Mouse (Mus musculus) right cerebral cortex, adult 18-20 months (tissue): ENCODE measurements around the gene Pgf.

Source experiments
- DNase-seq: peaks from one replicate; pipeline ENCODE4 v3.0.0; 2022; ENCODE audit warnings: mixed read lengths

Pgf gene

DNA sequence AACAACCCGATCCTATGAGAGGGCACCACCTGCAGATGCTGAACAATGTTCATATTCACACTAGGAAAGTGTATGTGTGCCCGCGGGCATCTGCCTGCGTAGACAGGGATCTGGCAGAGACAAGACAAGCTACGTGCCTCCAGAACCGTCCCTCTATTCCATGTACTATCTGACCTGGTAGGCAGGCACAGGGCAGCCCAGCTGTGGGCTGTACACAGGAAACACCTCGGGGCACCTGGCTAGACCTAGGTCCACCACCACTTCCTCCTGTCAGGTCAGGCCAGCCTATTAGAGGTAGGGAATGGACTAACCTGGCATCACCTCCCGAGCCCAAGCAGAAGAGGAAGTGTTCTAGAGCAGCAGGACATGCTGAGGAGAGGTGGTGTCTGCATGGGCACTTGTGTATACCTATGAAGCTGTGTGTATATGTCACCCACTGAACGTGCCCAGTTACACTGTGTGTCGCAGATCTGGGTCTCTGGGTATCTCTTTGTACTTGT lies at the start of gene Pgf:
Gene Pgf (minus strand): TSS at position 51 of the 500 bp plus-strand sequence.
- no peak for DNase-seq

DNA sequence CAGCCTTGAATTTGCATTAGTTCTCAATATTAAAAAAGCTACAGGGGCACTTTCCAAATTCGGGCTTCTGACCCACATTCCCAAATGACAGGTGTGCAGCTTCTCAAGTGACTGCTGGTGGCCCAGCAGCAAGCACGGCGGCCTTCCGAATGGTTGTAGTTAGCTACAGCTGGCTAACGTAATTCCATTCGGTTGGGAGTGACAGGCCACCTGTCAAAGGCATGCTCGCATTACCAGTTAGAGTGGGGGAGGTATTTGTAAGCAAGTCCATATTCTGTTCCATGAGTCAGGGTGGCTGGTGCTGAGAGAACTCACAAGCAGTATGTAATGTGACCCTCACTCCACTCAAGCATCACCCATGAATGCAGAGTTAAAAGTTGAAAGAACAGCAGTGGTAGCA lies 49.6 kb upstream of the Pgf start:
- no peak for DNase-seq

DNA sequence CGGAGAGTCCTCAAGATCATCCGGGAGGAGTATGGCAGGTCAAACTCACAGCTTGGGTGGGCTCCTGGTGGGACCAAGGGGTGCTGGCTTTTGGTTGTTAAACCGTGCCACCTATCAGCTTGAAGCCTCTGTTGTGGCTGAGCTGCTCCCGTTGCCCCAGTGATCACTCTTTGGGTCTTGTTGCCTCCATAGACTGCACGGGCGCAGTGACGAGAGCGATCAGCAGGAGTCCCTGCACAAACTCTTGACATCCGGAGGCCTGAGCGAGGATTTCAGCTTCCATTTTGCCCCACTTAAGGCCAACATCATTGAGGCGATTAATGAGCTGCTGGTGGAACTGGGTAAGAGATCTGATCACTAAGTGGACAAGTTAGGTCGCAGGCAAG lies 42.3 kb upstream of the Pgf start:
- DNase-seq: no peak

DNA sequence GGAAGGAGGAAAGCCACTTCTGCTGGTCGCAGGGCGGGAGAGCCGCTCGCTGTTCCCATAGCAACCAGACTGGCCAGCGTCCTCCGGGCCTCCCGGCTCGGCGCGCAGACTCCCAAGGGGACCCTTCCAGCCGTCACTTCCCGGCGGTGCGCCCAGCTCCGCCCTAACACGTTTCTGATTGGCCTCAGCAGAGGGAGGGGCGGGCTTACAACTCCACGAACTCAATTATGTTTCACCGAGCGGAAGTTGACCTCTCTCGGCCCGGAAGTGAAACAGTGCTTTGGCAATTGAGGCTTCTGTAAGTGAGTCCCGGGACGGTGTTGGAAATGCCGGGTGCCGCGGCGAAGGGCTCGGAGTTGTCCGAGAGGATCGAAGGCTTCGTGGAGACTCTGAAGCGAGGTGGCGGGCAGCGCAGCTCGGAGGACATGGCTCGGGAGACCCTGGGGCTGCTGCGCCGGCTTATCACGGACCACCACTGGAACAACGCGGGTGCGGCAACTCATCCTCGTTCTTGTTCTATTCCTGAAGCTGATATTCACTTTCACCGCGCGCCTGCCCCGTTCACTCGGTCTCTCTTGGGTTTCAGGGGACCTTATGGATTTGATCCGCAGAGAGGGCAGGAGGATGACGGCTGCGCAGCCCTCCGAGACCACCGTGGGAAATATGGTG lies 41.8 kb upstream of the Pgf start, which contains the start of gene Eif2b2:
Gene Eif2b2 (plus strand): TSS at position 246 of the 669 bp plus-strand sequence.
- DNase-seq: peak; percentile 99

DNA sequence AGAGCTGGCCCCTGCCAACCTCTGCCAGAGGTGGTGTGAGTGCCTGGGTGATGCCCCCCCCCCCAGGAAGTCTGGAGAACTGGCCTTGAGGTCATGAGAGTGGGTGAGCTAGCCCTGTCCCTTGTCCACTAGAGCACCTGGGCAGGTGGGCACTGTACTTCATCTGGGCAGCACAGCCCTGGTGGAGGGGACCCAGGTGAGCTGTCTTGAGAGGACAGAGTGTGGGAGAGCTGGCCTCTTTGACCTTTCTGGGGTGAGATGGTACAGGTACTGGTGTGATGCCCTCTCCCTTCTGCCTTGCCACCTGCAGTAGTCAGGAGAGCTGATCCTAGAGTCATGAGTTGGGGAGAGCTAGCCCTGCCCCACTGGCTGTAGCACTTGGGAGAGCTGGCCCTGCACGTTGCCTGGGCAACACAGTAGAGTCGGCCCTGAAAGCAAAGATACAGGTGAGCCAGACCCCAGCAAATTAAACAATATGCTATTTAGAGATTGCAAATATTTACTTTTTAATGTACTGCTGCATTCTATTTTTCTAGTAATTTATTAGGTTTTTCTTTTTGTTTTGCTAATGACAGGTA lies 40.2 kb upstream of the Pgf start:
- no peak for DNase-seq

DNA sequence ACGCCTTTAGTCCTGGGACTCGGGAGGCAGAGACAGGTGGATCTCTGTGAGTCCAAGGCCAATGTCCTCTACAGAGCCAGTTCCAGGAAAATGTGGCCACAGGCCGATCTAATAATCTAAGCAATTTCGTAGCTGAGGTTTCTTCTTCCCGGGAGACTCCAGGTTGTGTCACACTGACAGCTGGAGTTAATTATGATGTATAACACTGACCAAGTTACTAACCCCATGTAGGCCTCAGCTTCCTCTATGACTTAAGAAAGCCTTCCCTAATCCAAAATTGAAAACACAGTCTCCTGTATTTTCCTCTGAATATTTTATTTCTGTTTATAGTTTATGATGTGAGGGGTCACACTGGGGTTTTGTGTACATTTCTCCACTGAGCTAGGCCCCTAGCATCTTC lies 37.4 kb upstream of the Pgf start:
- DNase-seq: no peak

DNA sequence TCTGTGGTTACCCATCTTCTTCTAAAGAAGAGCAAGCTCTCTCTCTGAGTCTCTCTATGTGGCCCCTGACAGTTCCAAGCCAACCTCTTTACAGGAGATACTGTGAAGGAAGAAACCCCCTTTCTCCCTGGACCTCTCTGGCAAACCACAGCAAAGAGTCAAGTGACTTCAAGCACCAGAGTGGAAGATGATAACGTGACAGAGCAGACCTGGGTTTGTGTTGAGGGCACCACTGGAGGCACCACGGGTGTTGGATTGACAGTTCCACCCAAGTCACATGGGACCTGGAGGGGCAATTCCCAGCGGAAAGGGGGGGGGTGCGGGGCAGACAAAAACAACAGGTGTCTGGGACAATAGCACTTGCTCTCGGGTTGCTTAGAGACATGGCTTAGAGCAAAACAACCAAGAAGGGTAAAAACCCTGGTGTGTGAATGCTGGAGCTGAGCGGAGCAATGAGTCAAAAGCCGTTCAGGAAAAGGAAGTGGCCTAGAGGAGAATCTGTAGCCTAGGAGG lies 31.2 kb upstream of the Pgf start:
- DNase-seq: no peak

DNA sequence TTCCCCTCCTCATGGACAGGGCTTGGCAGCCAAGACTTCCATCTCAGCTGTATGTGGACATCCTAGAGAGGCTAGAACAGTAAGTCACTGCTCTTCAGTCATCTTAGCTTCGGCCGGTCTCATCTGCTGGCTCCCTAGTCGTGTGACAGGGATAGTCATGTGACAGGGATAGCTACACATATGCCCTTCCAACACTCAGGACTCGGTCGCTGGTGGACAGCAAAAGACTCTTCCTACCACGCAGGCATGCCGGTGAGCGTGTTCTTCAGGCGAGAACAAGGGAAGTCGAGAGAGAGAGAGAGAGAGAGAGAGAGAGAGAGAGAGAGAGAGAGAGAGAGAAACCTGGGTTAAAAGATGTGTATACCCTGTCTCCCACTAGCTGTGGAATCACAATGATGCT lies 27.8 kb upstream of the Pgf start:
- no peak for DNase-seq

DNA sequence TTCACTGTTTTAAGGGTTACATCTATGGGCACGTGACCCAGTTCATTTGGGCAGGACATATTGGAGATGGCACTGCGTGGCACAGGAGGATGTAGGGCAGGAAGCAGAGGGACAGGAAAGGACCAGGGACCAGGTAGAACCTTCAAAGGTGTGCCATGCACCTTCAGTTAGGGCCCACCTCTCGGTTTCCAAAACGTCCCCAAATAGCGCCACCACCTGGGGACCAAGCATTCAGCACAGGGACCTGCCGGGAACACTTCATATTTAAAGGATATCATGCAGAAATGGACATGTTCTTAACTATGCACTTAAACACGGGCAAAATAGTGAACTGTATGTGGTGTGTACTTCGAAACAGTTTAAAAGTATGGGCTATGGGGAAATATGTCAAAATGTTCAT lies 26.5 kb upstream of the Pgf start:
- DNase-seq: no peak

DNA sequence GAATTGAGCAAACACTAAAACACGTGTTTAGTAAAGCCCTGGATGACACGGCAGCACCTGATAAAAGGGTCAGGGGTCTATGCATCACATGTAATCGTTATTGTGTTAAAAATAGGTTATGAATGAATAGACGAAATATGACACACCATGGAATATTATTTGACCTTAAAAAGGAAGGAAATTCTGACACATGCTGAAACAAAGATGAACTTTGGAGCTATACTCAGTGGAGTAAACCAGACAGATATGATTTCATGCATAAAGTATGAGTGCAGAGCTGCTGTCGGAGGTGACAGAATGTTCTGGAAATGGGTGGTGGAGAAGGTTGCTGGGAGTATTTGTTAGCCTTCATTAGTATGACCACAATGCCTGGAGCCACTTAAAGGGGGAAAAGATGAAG lies 26.1 kb upstream of the Pgf start:
- DNase-seq: no peak

DNA sequence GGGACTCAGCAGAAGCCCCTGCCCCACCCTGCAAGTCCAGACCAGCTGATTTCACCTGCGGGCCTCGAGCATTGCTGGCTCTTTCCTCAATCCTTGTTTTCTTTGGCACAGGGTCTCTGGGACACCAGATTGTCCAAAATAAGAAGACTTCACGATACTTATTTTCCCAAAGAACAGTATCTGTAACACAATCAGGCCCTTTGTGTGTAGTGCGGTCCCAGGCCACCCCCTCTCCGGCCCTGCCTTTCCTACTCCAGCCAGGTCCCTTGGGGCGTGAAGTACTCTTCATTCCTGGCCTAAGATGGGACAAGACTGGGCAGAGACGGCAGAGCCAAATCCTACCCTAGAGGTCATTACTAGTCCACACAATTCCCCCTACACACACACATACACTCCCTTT lies 24.6 kb upstream of the Pgf start:
- no peak for DNase-seq

DNA sequence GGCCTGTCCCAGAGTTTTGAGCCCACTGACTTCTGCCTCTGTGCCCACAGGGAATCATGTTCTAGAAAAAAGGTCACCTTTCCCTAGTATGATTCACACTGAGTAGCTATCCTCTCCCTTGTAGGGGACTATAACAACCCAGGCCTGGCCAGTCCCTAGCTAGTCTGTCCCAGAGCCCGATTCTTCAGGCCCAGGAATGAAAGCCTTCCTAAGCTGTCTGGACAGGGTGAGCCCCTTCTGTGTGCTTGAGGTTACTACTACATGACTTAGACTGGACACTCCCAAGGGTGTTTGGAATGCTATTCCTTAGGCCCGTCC lies 24.2 kb upstream of the Pgf start:
- DNase-seq: no peak

DNA sequence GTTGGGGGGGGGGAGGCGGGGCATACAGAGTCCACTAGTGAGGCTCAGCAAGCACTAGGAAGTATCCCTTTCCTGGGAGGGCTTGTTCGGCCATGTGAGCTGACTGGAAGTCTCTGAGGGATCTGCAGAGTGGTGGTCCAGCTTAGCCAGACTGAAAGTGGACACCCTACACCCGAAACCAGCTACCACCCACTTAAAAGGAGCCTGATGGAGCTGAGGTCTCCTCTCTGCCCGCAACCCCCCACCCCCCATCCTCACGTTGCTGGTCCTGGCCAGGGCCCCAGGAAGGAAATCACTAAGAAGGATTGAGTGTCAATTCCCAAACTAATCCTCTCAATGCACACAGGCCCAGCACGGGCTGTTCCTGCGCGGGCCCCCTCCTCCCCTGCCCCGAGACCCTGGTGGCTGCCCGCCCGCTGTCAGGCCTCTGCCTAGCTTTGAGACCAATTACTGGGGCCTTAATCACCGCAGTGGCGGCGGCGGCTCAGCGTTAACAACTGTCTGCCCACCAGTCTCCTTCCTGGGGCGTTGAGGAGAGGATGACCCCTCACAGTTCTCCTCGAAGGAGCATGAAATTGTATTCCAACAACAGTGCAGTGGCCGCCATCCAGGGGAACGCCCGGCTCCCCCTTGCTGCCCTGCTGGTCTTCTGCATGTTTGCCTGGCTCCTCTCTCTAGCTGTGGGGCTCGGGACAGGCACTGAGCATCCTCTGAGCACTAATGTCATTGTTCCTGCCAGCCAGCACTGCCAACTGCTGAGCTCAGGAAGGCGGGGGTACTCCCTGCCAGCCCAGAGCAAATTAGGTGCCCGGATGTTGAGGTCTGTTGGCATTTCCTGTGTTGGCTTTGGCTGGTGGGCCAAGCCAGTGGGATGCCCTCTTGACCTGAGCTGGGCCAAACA lies 23.6 kb upstream of the Pgf start:
- no peak for DNase-seq

DNA sequence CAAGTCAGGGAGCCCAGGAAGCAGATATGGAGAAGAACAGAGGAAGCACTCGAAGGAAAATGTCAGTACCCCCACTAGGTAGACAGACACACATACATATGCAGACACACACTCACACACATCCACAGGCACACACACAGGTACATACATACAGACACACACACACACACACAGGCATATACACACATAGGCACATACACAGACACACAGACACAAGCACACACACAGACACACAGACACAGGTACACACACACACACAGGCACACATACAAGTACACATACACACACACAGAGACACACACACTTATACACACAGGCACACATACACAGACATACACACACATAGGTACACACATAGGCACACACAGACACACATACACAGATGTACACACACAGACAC lies 22.4 kb upstream of the Pgf start:
- DNase-seq: no peak

DNA sequence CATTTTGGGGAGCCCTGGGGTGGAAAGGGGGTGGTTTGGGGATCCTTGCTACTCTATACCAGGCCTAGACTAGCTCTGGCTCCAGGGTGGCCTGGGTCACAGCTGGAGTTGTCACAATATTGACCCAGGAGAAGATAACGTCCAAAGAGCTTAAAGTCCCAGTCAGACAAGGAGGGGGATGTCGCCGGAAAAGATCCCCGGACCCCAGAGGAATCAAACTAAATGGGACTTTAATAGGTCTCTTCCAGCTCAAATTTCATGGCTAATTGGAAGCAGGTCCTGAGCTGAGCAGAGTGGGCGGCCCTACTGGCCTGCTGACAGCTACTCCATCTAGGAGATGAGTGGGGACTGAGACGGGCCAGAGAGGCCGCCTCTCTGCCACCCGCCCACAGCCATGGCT lies 20.3 kb upstream of the Pgf start:
- DNase-seq: no peak

DNA sequence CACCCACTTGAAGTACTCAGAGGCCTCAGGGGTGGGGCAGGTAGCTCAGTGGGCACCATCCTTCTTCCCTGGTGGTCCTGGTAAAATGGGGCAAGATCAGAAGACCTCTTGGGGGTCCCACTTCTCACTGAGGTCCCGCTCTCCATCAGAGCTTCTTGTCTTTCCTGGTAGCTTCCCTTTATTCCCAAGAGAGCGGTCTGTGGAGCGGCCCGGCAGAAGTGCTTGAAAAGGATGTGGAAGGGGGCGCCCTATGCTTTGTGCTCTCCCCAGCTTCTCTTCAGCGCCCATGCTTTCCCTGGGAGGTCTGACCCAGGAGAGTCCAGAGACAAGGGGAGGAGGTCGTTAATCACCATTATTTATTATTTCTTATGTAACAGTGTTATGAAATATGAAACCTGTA lies 19.8 kb upstream of the Pgf start:
- DNase-seq: no peak

DNA sequence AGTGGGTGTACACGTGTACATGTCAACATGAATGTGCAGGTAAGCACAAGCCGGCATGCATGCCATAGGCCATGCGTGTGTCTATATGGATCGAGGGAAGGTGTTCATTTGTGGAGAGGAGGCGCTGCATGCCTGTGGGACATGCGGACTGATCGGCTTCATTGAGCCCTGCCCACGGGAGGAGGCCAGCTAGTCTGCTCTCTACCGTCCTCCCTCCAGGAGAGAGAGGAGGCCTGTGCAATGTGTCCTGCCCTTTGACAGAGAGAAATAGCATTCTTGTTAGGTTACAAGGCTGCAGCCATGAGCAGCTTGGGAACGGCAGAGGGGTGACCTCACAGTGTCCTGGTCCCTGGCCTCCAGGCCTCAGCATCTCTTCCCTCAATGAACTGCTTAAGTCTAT lies 18.6 kb upstream of the Pgf start:
- no peak for DNase-seq

DNA sequence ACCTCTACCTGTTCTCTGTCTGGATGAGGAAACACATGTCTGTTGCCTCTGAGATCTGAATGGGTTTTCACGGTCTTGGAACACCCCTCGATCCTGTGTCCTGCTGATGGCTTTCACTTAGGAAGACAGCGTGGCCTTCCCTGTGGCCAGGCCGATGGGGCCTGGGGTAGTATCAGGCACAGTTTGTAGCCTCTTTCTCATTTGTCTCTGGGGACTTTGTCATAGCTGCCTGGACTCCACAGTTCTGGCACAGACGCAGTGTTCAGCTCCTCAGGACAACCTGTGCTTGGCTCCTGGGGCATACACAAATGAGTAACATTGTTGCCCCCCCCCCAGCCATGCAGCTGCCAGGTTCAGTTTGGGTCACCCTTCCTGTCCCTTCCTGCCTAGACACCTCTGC lies 17.5 kb upstream of the Pgf start:
- no peak for DNase-seq

DNA sequence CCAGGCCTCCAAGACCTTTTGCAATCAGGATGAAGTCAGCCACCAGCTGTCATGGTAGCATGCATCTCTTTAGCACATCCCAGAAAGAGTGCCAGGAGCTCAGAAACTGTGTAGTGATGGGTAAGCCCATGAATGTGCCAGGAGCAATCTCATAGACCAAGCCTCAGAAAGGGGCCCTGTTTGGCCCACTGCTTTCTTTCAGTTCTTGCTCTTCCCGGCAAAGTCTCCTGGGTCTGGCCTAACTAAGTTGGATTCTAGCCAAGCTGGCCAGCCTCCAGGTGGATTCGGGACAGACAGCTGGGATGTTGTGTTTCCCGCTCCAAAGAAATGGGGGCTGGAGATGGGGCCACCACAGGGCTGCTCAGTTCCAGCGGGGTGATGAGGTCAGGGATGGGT lies 17.0 kb upstream of the Pgf start:
- peak; percentile 19 for DNase-seq

DNA sequence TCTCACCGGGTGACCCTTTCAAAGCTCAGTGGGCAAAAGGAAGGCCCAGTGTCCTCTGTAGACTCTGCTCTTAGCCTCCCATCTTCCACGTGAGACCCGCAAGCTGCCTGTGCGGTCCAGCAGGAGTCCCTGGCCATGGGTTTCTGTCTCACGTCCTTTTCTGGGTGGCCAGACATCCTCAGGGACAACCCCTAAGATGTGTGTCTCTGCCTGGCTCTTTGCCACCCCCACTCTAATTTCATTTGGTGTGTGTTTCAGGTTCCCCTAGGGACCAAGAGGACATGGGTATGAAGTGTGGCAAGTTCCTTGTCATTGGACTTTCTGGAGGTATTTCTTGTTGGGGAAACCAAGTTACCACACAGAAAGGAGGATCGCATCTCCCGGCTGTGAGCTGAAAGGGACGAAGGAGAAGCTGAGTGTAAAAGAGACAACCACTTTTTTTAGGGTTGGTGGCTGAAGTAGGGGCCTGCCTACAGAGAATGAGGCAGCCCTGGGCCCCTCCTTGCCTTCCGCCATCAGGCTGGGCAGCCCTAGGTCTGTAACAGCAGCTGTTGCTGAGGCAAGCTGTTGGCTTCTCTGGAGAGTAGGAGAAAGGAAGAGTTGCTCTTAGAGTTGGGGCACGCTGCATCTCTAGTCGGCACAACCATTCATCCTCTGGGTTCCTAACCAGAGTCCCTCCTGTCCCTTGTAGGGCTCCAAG lies 16.5 kb upstream of the Pgf start:
- DNase-seq: no peak

DNA sequence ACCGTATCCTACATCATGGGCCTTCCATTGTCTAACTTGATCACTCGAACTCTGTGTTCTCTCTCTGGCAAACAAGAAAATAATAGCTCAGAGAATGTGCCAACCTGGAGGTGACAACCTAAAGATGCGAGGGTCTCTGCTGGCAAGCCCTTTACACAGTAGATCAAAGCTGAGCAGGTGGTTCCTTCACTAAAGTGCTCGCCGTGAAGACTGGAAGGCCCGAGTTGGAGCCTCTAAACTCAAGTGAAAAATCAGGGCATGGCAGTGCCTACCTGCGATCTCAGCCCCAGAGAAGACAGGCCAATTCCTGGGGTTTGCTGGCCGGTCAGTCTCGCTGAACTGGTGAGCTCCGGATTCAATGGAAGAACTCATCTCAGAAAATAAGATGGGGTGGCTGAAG lies 15.6 kb upstream of the Pgf start:
- no peak for DNase-seq

DNA sequence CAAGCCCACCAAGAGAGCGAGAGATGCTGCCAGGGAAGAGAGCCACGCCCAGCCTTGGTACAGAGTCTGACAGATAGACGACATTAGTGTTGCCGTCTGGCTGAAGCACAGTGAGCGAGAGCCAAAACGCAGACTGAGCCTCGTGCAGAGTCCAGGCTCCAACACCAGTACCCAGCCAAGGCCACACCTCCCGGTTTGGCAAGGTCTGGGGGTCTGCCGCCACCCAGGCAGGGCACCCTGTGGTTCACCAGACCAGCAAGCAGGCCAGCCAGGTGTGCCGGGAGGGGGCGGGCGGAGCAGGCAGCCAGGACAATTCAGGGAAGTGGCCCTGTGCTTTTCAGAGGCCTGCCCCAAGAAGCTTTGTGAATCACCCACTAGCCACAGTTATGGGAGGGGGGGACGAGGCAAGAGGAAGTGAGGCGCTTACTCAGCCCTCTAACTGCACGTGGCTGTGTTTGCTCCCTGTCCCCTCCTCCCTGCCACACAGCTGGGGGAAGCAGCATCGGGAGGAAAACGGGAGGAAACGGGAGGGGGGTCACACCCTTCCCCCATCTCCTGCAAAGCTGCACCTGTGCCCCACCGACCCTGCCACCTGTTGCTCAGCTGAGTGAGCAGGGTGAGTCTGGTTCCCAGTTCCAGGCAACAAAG lies 15.0 kb upstream of the Pgf start:
- DNase-seq: no peak

DNA sequence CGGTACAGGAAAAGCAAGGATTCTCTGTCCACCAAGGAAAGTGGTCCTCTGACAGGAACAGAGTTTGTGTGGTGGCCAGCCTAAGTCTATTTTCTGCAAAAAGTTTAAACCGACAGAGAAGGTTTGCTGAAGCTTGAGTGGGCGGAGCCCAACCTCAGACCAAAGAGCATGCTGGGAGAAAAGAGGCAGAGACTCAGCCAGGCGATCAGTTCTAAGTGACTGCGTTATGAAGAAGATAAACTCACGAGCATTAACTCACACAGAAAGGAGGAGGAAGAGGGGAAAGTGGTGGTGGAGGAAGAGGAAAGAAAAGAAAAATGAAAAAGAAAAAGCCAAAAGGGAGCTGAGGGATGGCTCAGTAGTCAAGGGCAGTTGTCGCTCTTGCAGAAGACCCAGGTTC lies 12.7 kb upstream of the Pgf start:
- no peak for DNase-seq
